Mouse (Mus musculus): ENCODE measurements around the gene Prr14l. TPM values are rescaled to one million over a fixed set of nuclear protein-coding genes. Genes with fewer than 3 reads are reported as not detected.
A peak's percentile ranks its signal among the peaks of the same experiment; 100 is the strongest.
"Not testable (repeated sequence)": the region's sequence is repeated elsewhere in the genome, so short reads cannot be mapped to it uniquely, and the experiment has no call there.

The Prr14l gene
- polyA plus RNA-seq, 1 experiment from 2014 or later = 7.8 TPM

DNA sequence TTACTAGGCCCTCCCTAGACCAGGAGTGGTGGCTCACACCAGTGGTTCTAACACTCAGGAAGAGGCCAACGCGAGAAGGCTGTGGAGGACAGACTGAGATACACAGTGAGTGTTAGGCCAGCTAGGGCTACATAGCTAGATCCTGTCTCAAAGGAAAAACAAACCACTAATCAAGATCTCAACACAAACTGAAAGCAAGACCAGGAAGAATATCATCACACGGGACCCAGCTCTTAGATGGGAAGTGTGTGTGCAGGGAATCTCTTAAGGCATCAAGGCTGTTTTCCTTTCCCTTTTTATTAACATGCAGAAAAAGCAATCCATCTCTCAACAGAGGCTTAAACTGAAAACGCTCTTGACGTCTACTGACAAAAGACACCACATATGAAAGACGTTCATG, 2.0 kb downstream of the Prr14l start:
- Histone ChIP-seq H3K9me3 (no peaks in the 10 kb centered on the region), H3K4me3 (peak overlapping the region; percentile 82), H3K4me1 (peaks cover 32% of the 10 kb centered on the region), H3K4me2 (peak overlapping the region; percentile 83), H3K27ac (replicated peaks) (peak overlapping the region; percentile 9; the same call in 1 of the 2 replicates), H3K9ac (peak overlapping the region; percentile 96), H3K36me3 (peaks cover 32% of the 10 kb centered on the region), H3K27me3 (replicated peaks) (no peaks in the 10 kb centered on the region)
- WGBS = 43% methylated on average over 6 of the region's 6 CpGs
- ATAC-seq (ENCODE audit: extremely low read depth, insufficient number of reproducible peaks, low FRiP score, low TSS enrichment) = no peak

DNA sequence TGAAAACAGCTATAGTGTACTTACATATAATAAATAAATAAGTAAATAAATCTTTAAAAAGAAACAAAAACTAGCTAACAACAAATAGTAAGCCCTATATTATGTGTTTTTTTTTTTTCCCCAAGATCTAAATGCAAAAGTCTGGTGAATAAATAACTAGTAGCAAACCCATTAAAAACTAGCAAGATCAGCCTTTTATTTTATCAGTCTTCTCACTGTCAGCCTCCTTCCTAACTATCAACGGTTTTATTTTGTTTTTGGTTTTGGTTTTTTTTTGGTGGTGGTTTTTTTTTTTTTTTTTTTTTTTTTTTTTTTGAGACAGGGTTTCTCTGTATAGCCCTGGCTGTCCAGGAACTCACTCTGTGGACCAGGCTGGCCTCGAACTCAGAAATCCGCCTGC, 4.5 kb downstream of the Prr14l start:
- H3K4me2 ChIP-seq; ATAC-seq (ENCODE audit: extremely low read depth, insufficient number of reproducible peaks, low FRiP score, low TSS enrichment); H3K9me3 ChIP-seq; H3K27me3 ChIP-seq (replicated peaks); H3K9ac ChIP-seq; H3K27ac ChIP-seq (replicated peaks); H3K4me3 ChIP-seq: not testable (repeated sequence)
- WGBS = 90% methylated on average over 3 of the region's 3 CpGs
- peaks cover 56% of the 10 kb centered on the region for H3K36me3 ChIP-seq
- peaks cover 29% of the 10 kb centered on the region for H3K4me1 ChIP-seq

GRCm38 (mm10) chr5:32849178-32849577, 4.9 kb downstream of the Prr14l start:
- no peak overlapping the region for H3K27ac ChIP-seq (replicated peaks)
- H3K9me3 ChIP-seq = no peaks in the 10 kb centered on the region
- H3K36me3 ChIP-seq = peaks cover 60% of the 10 kb centered on the region
- H3K9ac ChIP-seq = no peak overlapping the region
- no peak overlapping the region for H3K4me2 ChIP-seq
- H3K4me3 ChIP-seq = no peak overlapping the region
- peaks cover 26% of the 10 kb centered on the region for H3K4me1 ChIP-seq
- no peak for ATAC-seq (ENCODE audit: extremely low read depth, insufficient number of reproducible peaks, low FRiP score, low TSS enrichment)
- no peaks in the 10 kb centered on the region for H3K27me3 ChIP-seq (replicated peaks)
- WGBS = 89% methylated on average over 3 of the region's 3 CpGs

DNA sequence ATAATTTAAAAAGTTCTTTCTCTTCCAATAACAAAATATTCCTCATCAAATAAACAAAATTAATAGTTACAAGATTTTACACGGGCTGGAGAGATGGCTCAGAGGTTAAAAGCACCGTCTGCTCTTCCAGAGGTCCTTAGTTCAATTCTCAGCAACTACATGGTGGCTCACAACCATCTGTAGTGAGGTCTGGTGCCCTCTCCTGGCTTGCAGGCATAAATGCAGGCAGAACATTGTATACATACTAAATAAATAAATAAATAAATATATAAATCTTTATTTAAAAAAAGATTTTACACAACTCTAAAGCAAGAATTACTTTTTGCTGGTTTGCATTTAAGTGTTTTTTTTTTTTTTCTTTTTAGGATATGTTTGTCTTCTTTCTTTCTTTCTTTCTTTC, 14.0 kb downstream of the Prr14l start:
- H3K4me2 ChIP-seq = no peak overlapping the region
- no peaks in the 10 kb centered on the region for H3K27me3 ChIP-seq (replicated peaks)
- no peaks in the 10 kb centered on the region for H3K9me3 ChIP-seq
- whole genome bisulfite sequencing = 91% methylated on average over 2 of the region's 2 CpGs
- no peak for ATAC-seq (ENCODE audit: extremely low read depth, insufficient number of reproducible peaks, low FRiP score, low TSS enrichment)
- H3K4me1 ChIP-seq = no peaks in the 10 kb centered on the region
- H3K9ac ChIP-seq = no peak overlapping the region
- H3K27ac ChIP-seq (replicated peaks) = no peak overlapping the region
- peaks cover 96% of the 10 kb centered on the region for H3K36me3 ChIP-seq
- no peak overlapping the region for H3K4me3 ChIP-seq

DNA sequence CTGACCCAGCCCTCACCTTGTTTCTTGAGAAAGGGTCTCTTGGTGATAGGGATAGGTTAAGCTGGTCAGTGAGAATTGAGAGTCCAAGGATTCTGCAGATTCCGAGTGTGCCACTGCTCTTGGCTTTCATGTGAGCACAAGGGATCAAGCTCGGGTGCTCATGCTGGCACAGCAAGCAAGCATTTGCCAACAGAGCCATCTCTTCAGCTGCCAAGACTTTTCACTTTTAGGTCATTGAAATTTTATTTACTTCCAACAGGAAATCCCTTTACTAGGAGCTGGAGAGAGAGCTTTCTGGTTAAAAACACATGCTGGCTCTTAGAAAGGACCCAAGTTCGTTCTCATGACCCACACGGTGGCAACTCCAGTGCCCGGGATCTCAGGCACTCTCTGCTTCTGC, 17.1 kb downstream of the Prr14l start:
- no peaks in the 10 kb centered on the region for H3K9me3 ChIP-seq
- H3K4me1 ChIP-seq = no peaks in the 10 kb centered on the region
- H3K4me3 ChIP-seq = no peak overlapping the region
- H3K27ac ChIP-seq (replicated peaks) = no peak overlapping the region
- WGBS = 88% methylated on average over 5 of the region's 5 CpGs
- ATAC-seq (ENCODE audit: extremely low read depth, insufficient number of reproducible peaks, low FRiP score, low TSS enrichment) = no peak
- no peak overlapping the region for H3K4me2 ChIP-seq
- no peaks in the 10 kb centered on the region for H3K27me3 ChIP-seq (replicated peaks)
- no peak overlapping the region for H3K9ac ChIP-seq
- peaks cover 95% of the 10 kb centered on the region for H3K36me3 ChIP-seq

DNA sequence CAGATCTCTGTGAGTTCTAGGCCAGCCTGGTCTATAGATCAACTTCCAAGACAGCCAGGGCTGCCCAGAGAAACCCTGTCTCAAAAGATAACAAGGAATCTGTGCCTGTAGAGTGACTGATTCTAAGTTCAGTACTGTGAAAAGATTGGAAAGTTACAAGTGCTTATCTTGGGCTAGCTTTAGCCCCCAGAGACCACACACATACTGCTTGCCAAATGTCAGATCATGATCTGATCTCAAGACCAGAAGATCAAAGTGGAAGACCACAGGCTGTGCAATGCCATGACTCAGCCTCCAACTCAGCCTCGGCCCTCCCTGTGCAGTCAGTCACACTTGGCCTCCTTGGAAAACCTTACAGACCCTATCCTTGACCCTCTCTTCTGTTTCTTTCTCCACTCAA, 19.6 kb downstream of the Prr14l start:
- Histone ChIP-seq H3K4me1 (no peaks in the 10 kb centered on the region), H3K27ac (replicated peaks) (no peak overlapping the region), H3K4me2 (no peak overlapping the region), H3K27me3 (replicated peaks) (no peaks in the 10 kb centered on the region), H3K9me3 (no peaks in the 10 kb centered on the region), H3K36me3 (peaks cover 96% of the 10 kb centered on the region), H3K4me3 (no peak overlapping the region), H3K9ac (no peak overlapping the region)
- 83% methylated on average over 1 of the region's 1 CpGs for WGBS
- ATAC-seq (ENCODE audit: extremely low read depth, insufficient number of reproducible peaks, low FRiP score, low TSS enrichment) = no peak

- 89% methylated on average over 2 of the region's 2 CpGs for WGBS
- Histone ChIP-seq H3K36me3 (peaks cover 99% of the 10 kb centered on the region), H3K4me1 (no peaks in the 10 kb centered on the region), H3K4me3 (no peak overlapping the region), H3K27me3 (replicated peaks) (no peaks in the 10 kb centered on the region), H3K9ac (no peak overlapping the region), H3K9me3 (no peaks in the 10 kb centered on the region), H3K27ac (replicated peaks) (no peak overlapping the region), H3K4me2 (no peak overlapping the region)
- no peak for ATAC-seq (ENCODE audit: extremely low read depth, insufficient number of reproducible peaks, low FRiP score, low TSS enrichment)
These were observed 24.0 kb downstream of the Prr14l start for GRCm38 (mm10) chr5:32830054-32830453.

DNA sequence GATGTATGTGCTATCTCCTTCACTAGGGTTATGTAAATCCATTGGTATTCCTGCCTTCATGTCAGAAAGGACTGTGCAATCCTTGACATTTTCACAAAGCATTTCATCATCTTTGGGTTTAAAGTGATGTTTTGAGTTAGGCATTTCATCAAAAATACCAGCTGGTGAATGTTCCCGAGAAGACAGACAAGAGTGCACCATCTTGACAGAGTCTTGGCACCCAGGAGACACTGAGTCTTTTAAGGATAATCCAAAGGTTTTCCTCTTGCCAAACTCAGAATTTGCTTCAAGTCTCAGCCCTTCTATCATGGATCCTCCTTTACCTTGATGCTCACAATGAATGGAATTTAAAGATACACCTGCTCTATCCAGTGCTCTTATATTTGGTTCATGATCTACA, 25.3 kb downstream of the Prr14l start:
- H3K36me3 ChIP-seq = peaks cover 92% of the 10 kb centered on the region
- H3K9ac ChIP-seq; H3K27ac ChIP-seq (replicated peaks); H3K4me3 ChIP-seq; H3K27me3 ChIP-seq (replicated peaks); H3K9me3 ChIP-seq; H3K4me1 ChIP-seq; H3K4me2 ChIP-seq; ATAC-seq (ENCODE audit: extremely low read depth, insufficient number of reproducible peaks, low FRiP score, low TSS enrichment): not testable (repeated sequence)
- WGBS = 90% methylated on average over 1 of the region's 1 CpGs

DNA sequence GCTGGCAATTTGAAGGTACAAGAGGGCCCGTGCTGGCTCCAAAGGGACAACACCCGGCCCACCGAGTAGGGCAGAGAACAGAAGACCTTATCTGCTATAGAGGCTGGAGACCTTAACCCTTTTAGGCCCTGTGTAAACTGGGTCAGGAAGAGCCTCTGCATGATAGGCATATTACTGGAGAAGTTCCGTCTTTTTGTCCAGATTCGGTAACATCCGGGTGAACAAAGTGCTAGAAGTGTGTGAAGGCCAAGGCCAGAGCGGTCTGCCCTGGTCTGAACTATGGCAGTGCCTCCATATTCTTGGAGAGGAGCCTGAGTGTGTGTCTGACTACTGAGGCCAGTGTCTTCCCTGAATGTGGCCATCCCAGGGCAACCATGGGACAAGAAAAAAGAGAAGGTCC, 27.0 kb downstream of the Prr14l start, which contains the start of gene Gm20671:
Gene Gm20671 (minus strand): TSS at position 101 of the 400 bp plus-strand sequence.
- no peaks in the 10 kb centered on the region for H3K9me3 ChIP-seq
- H3K27me3 ChIP-seq (replicated peaks) = no peaks in the 10 kb centered on the region
- H3K9ac ChIP-seq = no peak within 1 kb of the TSS
- peaks cover 89% of the 10 kb centered on the region for H3K36me3 ChIP-seq
- ATAC-seq (ENCODE audit: extremely low read depth, insufficient number of reproducible peaks, low FRiP score, low TSS enrichment) = no peak
- H3K4me2 ChIP-seq = no peak within 1 kb of the TSS
- WGBS = 68% methylated on average over 7 of the region's 7 CpGs
- H3K27ac ChIP-seq (replicated peaks) = no peak within 1 kb of the TSS
- H3K4me1 ChIP-seq = no peaks in the 10 kb centered on the region
- no peak within 1 kb of the TSS for H3K4me3 ChIP-seq

GRCm38 (mm10) chr5:32820471-32820870, 33.6 kb downstream of the Prr14l start:
- Histone ChIP-seq H3K36me3 (peaks cover 86% of the 10 kb centered on the region), H3K4me3 (no peak overlapping the region), H3K9ac (no peak overlapping the region), H3K27me3 (replicated peaks) (no peaks in the 10 kb centered on the region), H3K4me2 (no peak overlapping the region), H3K4me1 (no peaks in the 10 kb centered on the region), H3K27ac (replicated peaks) (no peak overlapping the region), H3K9me3 (no peaks in the 10 kb centered on the region)
- 87% methylated on average over 8 of the region's 8 CpGs for WGBS
- no peak for ATAC-seq (ENCODE audit: extremely low read depth, insufficient number of reproducible peaks, low FRiP score, low TSS enrichment)

- Histone ChIP-seq H3K27me3 (replicated peaks) (no peaks in the 10 kb centered on the region), H3K4me1 (no peaks in the 10 kb centered on the region), H3K36me3 (peaks cover 86% of the 10 kb centered on the region), H3K4me2 (no peak overlapping the region), H3K9me3 (no peaks in the 10 kb centered on the region), H3K4me3 (no peak overlapping the region), H3K9ac (no peak overlapping the region), H3K27ac (replicated peaks) (no peak overlapping the region)
- WGBS = 94% methylated on average over 4 of the region's 4 CpGs
- ATAC-seq (ENCODE audit: extremely low read depth, insufficient number of reproducible peaks, low FRiP score, low TSS enrichment) = no peak
These were observed 38.7 kb downstream of the Prr14l start for GRCm38 (mm10) chr5:32815396-32815795.

GRCm38 (mm10) chr5:32786454-32786853, 67.6 kb downstream of the Prr14l start:
- H3K9me3 ChIP-seq; H3K27me3 ChIP-seq (replicated peaks); H3K9ac ChIP-seq; H3K4me3 ChIP-seq; H3K4me2 ChIP-seq; H3K4me1 ChIP-seq; ATAC-seq (ENCODE audit: extremely low read depth, insufficient number of reproducible peaks, low FRiP score, low TSS enrichment); H3K27ac ChIP-seq (replicated peaks): not testable (repeated sequence)
- WGBS = 56% methylated on average over 1 of the region's 1 CpGs
- peaks cover 29% of the 10 kb centered on the region for H3K36me3 ChIP-seq
